Mouse (Mus musculus): ENCODE results near the gene Tex29.

The Tex29 gene

GRCm38 (mm10) chr8:11840174-11840573 lies at the start of gene Tex29:
Gene Tex29, plus strand, starts transcription at chr8:11840474.
- DNase-seq (ENCODE audit: extremely low read depth, insufficient read length, low spot score), result no peak

- DNase-seq (ENCODE audit: extremely low read depth, insufficient read length, low spot score), result no peak
Measured at GRCm38 (mm10) chr8:11794956-11795355, 45.3 kb upstream of the Tex29 start.

GRCm38 (mm10) chr8:11797128-11797527 lies 43.1 kb upstream of the Tex29 start:
- peak; percentile 59 for DNase-seq (ENCODE audit: extremely low read depth, insufficient read length, low spot score)

- DNase-seq (ENCODE audit: extremely low read depth, insufficient read length, low spot score), result peak; percentile 64
Measured at GRCm38 (mm10) chr8:11797729-11798479, 42.4 kb upstream of the Tex29 start.

GRCm38 (mm10) chr8:11798480-11798867 lies 41.8 kb upstream of the Tex29 start:
- no peak for DNase-seq (ENCODE audit: extremely low read depth, insufficient read length, low spot score)

GRCm38 (mm10) chr8:11799098-11799497 lies 41.2 kb upstream of the Tex29 start:
- no peak for DNase-seq (ENCODE audit: extremely low read depth, insufficient read length, low spot score)

- no peak for DNase-seq (ENCODE audit: extremely low read depth, insufficient read length, low spot score)
Measured at GRCm38 (mm10) chr8:11800481-11800880, 39.8 kb upstream of the Tex29 start.

- peak; percentile 55 for DNase-seq (ENCODE audit: extremely low read depth, insufficient read length, low spot score)
Measured at GRCm38 (mm10) chr8:11801571-11801970, 38.7 kb upstream of the Tex29 start.

GRCm38 (mm10) chr8:11804914-11805313 lies 35.4 kb upstream of the Tex29 start:
- no peak for DNase-seq (ENCODE audit: extremely low read depth, insufficient read length, low spot score)

GRCm38 (mm10) chr8:11806252-11806651 lies 34.0 kb upstream of the Tex29 start:
- no peak for DNase-seq (ENCODE audit: extremely low read depth, insufficient read length, low spot score)

GRCm38 (mm10) chr8:11807361-11807760 lies 32.9 kb upstream of the Tex29 start:
- no peak for DNase-seq (ENCODE audit: extremely low read depth, insufficient read length, low spot score)

- no peak for DNase-seq (ENCODE audit: extremely low read depth, insufficient read length, low spot score)
Measured at GRCm38 (mm10) chr8:11808047-11808446, 32.2 kb upstream of the Tex29 start.

- DNase-seq (ENCODE audit: extremely low read depth, insufficient read length, low spot score), result no peak
Measured at GRCm38 (mm10) chr8:11810426-11810825, 29.8 kb upstream of the Tex29 start.

GRCm38 (mm10) chr8:11813801-11814200 lies 26.5 kb upstream of the Tex29 start:
- no peak for DNase-seq (ENCODE audit: extremely low read depth, insufficient read length, low spot score)

- no peak for DNase-seq (ENCODE audit: extremely low read depth, insufficient read length, low spot score)
Measured at GRCm38 (mm10) chr8:11815206-11815605, 25.1 kb upstream of the Tex29 start.

- DNase-seq (ENCODE audit: extremely low read depth, insufficient read length, low spot score), result no peak
Measured at GRCm38 (mm10) chr8:11820136-11820535, 20.1 kb upstream of the Tex29 start.

- DNase-seq (ENCODE audit: extremely low read depth, insufficient read length, low spot score), result no peak
Measured at GRCm38 (mm10) chr8:11820568-11820967, 19.7 kb upstream of the Tex29 start.

GRCm38 (mm10) chr8:11821451-11822206 lies 18.6 kb upstream of the Tex29 start:
- DNase-seq (ENCODE audit: extremely low read depth, insufficient read length, low spot score), result no peak

GRCm38 (mm10) chr8:11822550-11823060 lies 17.7 kb upstream of the Tex29 start:
- DNase-seq (ENCODE audit: extremely low read depth, insufficient read length, low spot score), result no peak

- no peak for DNase-seq (ENCODE audit: extremely low read depth, insufficient read length, low spot score)
Measured at GRCm38 (mm10) chr8:11825756-11826155, 14.5 kb upstream of the Tex29 start.

- DNase-seq (ENCODE audit: extremely low read depth, insufficient read length, low spot score), result no peak
Measured at GRCm38 (mm10) chr8:11827312-11827711, 13.0 kb upstream of the Tex29 start.

Measured in 3134 (cell line).